Mouse (Mus musculus) ES-CJ7 (cell line): ENCODE measurements around the gene Vps51.
"Not testable (repeated sequence)": the region's sequence is repeated elsewhere in the genome, so short reads cannot be mapped to it uniquely, and the experiment has no call there.

Source experiments
- DNase-seq: peaks from one replicate; pipeline ENCODE4 v3.0.0; 2011; ENCODE audit warnings: low read depth, low spot score

The Vps51 gene

GRCm38 (mm10) chr19:6047899-6048166 lies 29.2 kb downstream of the Vps51 start:
- DNase-seq, result no peak

DNA sequence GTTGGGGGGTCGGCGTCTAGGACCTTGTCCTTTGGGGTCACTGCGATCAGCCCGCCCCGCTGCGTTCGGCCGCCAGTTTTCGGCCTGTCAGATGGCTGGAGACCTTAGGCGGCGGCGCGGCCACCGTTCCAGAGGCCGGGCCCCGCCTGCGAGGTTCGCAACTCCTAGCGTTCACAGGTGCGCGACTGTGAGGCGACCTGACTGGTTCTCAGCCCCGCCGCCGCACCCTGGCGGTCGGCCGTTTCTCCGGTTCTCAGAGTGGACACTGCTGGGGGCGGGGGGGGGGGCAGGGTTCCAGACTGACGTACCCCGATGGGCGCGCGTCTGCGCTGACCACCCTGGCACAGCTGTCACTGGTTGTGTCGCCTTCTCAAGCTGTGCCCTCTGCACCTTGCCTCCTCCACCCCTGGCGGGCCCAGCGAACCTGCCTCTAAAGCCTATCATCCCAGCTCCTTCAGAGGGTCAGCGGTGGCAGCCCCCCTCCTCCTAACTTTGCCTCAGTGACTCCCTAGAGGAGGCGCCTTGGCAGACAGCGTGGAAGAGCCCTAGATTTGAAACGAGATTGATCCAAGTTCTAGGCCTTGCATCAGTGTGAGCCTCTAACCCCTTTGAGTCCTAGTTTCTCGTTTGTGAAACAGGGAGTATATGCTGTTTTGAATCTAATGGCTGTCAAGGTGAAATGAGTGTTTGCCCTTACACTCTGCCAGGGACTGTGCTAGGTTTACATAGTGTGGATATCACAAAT lies 29.7 kb downstream of the Vps51 start:
- DNase-seq, result no peak

- DNase-seq, result peak; percentile 94
Observed at GRCm38 (mm10) chr19:6046294-6047153, 30.5 kb downstream of the Vps51 start, which contains the start of gene Syvn1. Syvn1 (plus strand) TSS chr19:6046576.

GRCm38 (mm10) chr19:6045366-6046293 lies 31.4 kb downstream of the Vps51 start:
- DNase-seq, result no peak

DNA sequence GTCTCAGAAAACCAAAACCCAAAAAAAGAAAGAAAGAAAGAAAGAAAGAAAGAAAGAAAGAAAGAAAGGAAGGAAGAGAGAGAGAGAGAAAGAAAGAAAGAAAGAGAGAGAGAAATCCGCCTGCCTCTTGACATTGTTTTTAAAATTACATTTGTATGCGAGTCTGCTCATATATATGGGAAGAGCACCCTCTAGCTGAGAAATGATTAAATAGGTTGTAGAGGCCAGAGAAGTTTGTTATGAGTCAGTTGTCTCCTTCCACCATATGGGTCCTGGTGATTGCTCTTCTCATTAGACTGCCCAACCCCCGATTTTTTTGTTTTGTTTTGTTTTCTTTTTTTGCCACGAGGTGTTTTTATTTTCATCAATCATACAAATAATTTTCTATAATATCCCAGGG lies 32.9 kb downstream of the Vps51 start:
- DNase-seq, result not testable (repeated sequence)

GRCm38 (mm10) chr19:6042293-6042692 lies 34.7 kb downstream of the Vps51 start:
- no peak for DNase-seq

GRCm38 (mm10) chr19:6040002-6040401 lies 37.0 kb downstream of the Vps51 start:
- no peak for DNase-seq

DNA sequence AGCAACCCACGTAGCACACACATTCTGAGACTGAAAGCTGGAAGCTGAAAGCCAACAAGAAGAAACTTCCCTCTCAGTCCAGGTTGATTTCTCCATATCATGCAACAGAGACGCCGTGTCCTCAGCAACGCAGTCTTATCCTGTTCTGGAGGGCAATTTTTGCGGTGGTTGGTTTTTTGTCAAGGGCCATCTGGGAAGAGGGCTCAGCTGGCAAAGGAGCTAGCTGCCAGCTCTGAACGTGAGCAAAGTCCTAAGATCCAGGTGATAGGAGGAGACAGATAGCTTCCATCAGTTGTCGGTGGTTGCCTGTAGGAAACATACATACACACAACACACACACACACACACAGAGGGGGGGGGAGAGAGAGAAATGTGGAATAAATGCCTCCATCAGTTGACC lies 38.7 kb downstream of the Vps51 start:
- no peak for DNase-seq

GRCm38 (mm10) chr19:6037695-6038094 lies 39.3 kb downstream of the Vps51 start:
- DNase-seq, result no peak

- DNase-seq, result no peak
Observed at GRCm38 (mm10) chr19:6035966-6036585, 41.0 kb downstream of the Vps51 start.

DNA sequence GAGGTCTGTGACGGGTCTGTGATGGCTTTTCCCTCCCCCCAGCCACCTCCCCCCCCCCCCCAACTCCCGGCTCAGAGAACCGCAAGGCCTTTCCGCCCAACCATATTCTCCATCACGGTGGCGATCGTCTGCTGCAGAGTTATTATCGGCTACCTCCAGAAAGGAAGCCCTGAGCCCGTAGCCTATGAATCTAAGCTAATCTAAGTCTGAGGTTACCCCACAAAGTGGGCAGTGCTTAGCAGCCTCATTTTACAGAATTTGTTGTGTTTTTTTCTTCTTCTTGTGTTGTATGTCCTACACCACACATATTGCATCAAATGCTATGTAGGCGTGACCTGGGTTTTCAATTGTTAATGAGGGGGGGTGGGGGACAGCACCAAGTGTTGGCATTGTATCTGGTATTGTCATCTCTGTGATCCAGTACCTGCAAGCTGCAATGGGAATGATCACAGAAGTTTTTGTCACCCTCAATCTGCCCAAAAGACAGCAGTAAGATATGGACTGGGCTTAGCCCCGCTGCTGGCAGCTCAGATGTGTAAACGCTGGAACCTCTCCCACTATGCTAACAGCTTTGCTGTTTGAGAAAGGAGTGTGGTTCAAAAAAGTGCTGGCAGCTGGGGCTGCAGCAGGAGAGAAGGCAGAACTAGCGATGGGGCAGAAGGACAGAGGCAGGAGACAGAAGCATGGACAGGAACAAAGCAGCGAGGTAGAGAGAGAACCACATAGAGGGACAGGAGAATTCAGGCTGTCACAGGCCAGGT lies 46.3 kb downstream of the Vps51 start:
- DNase-seq, result no peak

- DNase-seq, result peak; percentile 72
Observed at GRCm38 (mm10) chr19:6029426-6029825, 47.6 kb downstream of the Vps51 start.

- DNase-seq, result no peak
Observed at GRCm38 (mm10) chr19:6028991-6029390, 48.0 kb downstream of the Vps51 start.

DNA sequence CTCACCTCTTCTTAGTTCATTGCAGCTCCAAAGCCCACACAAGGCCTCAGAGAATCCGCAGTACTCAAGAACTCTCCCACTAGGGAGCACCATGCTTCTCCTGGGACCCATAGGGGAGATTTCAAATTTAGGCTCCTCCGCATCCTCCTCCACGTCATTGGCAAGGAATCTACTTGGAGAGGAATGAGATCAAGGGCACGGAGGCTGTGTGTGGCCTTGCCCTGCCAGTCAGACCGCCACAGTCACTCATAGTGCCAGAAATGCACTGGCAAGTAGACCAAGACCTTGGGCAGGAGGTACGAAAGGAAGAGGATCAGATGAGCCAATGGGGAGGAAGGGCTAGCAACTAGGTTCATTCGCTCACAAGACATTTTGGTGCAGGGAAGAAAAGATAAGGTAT lies 53.1 kb downstream of the Vps51 start:
- no peak for DNase-seq

GRCm38 (mm10) chr19:6023059-6023458 lies 54.0 kb downstream of the Vps51 start:
- DNase-seq, result no peak

DNA sequence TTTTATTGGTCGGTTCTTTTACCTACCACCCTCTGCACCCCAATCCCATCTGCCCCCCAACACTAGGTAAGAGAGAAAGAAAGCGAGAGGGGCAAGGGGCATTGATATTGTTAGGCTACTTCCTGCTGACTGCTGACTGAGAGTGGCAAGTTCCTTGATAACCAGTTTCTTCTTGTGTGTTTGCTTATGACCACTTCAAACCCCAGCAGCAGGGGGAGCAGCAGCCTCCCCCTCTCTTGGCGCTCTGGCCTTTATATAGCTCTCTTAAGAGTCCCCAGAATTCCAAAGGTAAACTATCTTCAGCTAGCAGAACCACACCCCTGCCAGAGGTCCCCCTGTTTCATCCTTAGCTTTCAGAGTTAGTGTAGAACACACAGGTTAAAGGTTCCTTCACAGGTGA lies 56.8 kb downstream of the Vps51 start:
- no peak for DNase-seq

- peak; percentile 93 for DNase-seq
Observed at GRCm38 (mm10) chr19:6018142-6019089, 58.6 kb downstream of the Vps51 start.
